Comparison of ENCODE assay signal across 12 mouse cellular contexts in the genomic region with DNA sequence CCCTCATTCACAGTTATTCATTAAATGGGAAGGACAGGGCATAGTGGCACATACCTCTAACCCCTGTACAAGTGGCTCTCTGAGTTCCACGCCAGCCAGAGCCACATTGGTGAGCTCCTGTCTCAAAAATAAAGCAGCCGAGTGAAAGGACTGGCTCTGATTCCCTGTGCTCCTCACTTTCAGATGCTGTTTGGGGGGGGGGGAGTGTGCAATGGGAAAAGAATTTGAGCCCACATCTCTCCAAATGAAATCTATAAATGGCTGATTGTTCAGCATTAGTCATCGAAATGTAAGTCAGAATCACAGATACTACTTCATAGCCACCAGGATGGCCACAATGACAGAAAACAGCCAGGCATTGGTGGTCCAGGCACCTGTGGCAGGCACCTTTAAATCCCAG. TPM values are rescaled to one million over a fixed set of nuclear protein-coding genes. Genes with fewer than 3 reads are reported as not detected.
DNase-seq lines count a peak whose midpoint lies in the region; ATAC-seq lines count a peak whose summit lies in the region.
"Had no signal": no experiment of that assay in that cellular context is flagged by ENCODE, and none has a peak within 500 bp of the region (broad histone marks: within the 10 kb centered on the region; RNA-seq: fewer than 3 reads in every experiment).

No protein-coding gene starts in this region.

- no peak overlapping the region for H3K27ac ChIP-seq in heart, embryonic 15.5 days
- H3K27ac ChIP-seq in midbrain, embryonic 10.5 days (replicated peaks) = no peak overlapping the region
- no peak overlapping the region for H3K27ac ChIP-seq in midbrain, embryonic 15.5 days
- no peak overlapping the region for H3K27ac ChIP-seq in liver, embryonic 15.5 days (replicated peaks)
- H3K27ac ChIP-seq: neural tube, embryonic 15.5 days had no signal

- H3K36me3 ChIP-seq in heart, embryonic 15.5 days = peaks cover 23% of the 10 kb centered on the region
- H3K36me3 ChIP-seq in midbrain, embryonic 10.5 days = peaks cover 62% of the 10 kb centered on the region
- no peaks in the 10 kb centered on the region for H3K36me3 ChIP-seq in midbrain, embryonic 15.5 days (replicated peaks)
- peaks cover 63% of the 10 kb centered on the region for H3K36me3 ChIP-seq in liver, embryonic 15.5 days (replicated peaks)

- no peak for ATAC-seq in heart, embryonic 15.5 days (replicated peaks; ENCODE audit: insufficient number of reproducible peaks, insufficient read depth, low FRiP score, low read depth)
- no peak for ATAC-seq in midbrain, embryonic 15.5 days (replicated peaks)
- ATAC-seq in liver, embryonic 15.5 days (ENCODE audit: insufficient read depth) = no peak
- no peak for ATAC-seq in megakaryocyte-erythroid progenitor cell, adult 5-6 weeks (replicated peaks; ENCODE audit: low FRiP score, low TSS enrichment, poor library complexity, severe bottlenecking)

- H3K27me3 ChIP-seq in heart, embryonic 15.5 days = no peaks in the 10 kb centered on the region
- H3K27me3 ChIP-seq in midbrain, embryonic 10.5 days (ENCODE audit: low read depth, poor library complexity, severe bottlenecking) = no peaks in the 10 kb centered on the region
- no peaks in the 10 kb centered on the region for H3K27me3 ChIP-seq in midbrain, embryonic 15.5 days (replicated peaks)
- H3K27me3 ChIP-seq in liver, embryonic 15.5 days = no peaks in the 10 kb centered on the region
- H3K27me3 ChIP-seq: neural tube, embryonic 15.5 days had no signal

- H3K9ac ChIP-seq in heart, embryonic 15.5 days = no peak overlapping the region
- no peak overlapping the region for H3K9ac ChIP-seq in midbrain, embryonic 15.5 days
- H3K9ac ChIP-seq in liver, embryonic 15.5 days = peak overlapping the region; percentile 25; the same call in 1 of the 2 replicates
- H3K9ac ChIP-seq: neural tube, embryonic 15.5 days had no signal

- H3K4me2 ChIP-seq in heart, embryonic 15.5 days = peak overlapping the region; percentile 73; the same call in 1 of the 2 replicates
- H3K4me2 ChIP-seq in midbrain, embryonic 15.5 days = no peak overlapping the region
- peak overlapping the region; percentile 68 for H3K4me2 ChIP-seq in liver, embryonic 15.5 days
- H3K4me2 ChIP-seq: neural tube, embryonic 15.5 days had no signal

- peaks cover 25% of the 10 kb centered on the region for H3K4me1 ChIP-seq in heart, embryonic 15.5 days (replicated peaks)
- peaks cover 39% of the 10 kb centered on the region for H3K4me1 ChIP-seq in midbrain, embryonic 10.5 days
- H3K4me1 ChIP-seq in midbrain, embryonic 15.5 days = peaks cover 5% of the 10 kb centered on the region
- peaks cover 59% of the 10 kb centered on the region for H3K4me1 ChIP-seq in liver, embryonic 15.5 days (replicated peaks)

- H3K9me3 ChIP-seq in heart, embryonic 15.5 days (replicated peaks) = no peaks in the 10 kb centered on the region
- H3K9me3 ChIP-seq in midbrain, embryonic 10.5 days (replicated peaks) = no peaks in the 10 kb centered on the region
- no peaks in the 10 kb centered on the region for H3K9me3 ChIP-seq in midbrain, embryonic 15.5 days
- no peaks in the 10 kb centered on the region for H3K9me3 ChIP-seq in liver, embryonic 15.5 days (replicated peaks)
- H3K9me3 ChIP-seq: neural tube, embryonic 15.5 days had no signal

- 68% methylated on average over 3 of the region's 3 CpGs for WGBS in heart, embryonic 15.5 days
- 97% methylated on average over 3 of the region's 3 CpGs for WGBS in midbrain, embryonic 10.5 days
- WGBS in midbrain, embryonic 15.5 days = 82% methylated on average over 3 of the region's 3 CpGs
- WGBS in liver, embryonic 15.5 days (ENCODE audit: insufficient replicate concordance) = 88% methylated on average over 3 of the region's 3 CpGs

- DNase-seq in heart, postnatal 14 days = no peak
- no peak for DNase-seq in midbrain, embryonic 10.5 days (ENCODE audit: low spot score)
- peak; percentile 58 for DNase-seq in NIH3T3 (ENCODE audit: low read depth)
- DNase-seq: adrenal gland, adult 8-10 months; cerebellum, adult 8-10 months; retina, postnatal 1 day; thymus, postnatal 36 days had no signal

- H3K4me3 ChIP-seq in heart, embryonic 15.5 days = no peak overlapping the region
- peak overlapping the region; percentile 20; the same call in 1 of the 2 replicates for H3K4me3 ChIP-seq in midbrain, embryonic 10.5 days
- H3K4me3 ChIP-seq in midbrain, embryonic 15.5 days = no peak overlapping the region
- H3K4me3 ChIP-seq in liver, embryonic 15.5 days (replicated peaks) = peak overlapping the region; percentile 83
- H3K4me3 ChIP-seq: neural tube, embryonic 15.5 days had no signal

- intact Hi-C loops in heart, postnatal 14 days (cut with DNase I) = no loop called here

RNA-seq across cellular contexts. Expression of a gene that starts 2.8 kb away (rescaled TPM):
- 125 and 145 TPM in 2 replicates for polyA plus RNA-seq in heart, embryonic 15.5 days (2015; fragmentation: Nextera tagmentation; extraction: Ambion mirVana)
- 10 to 100 TPM; 12.4 to 19.8 TPM for total RNA-seq in heart, postnatal 14 days (2021)
- 253 and 279 TPM in 2 replicates for polyA plus RNA-seq in midbrain, embryonic 10.5 days (2016; fragmentation: Nextera tagmentation; extraction: Ambion mirVana)
- 33.8 and 39.8 TPM in 2 replicates for polyA plus RNA-seq in midbrain, embryonic 15.5 days (2015; fragmentation: Nextera tagmentation; extraction: Ambion mirVana)
- 126 and 128 TPM in 2 replicates for polyA plus RNA-seq in liver, embryonic 15.5 days (2015; fragmentation: Nextera tagmentation; extraction: Ambion mirVana)
- total RNA-seq in megakaryocyte-erythroid progenitor cell, adult 5-6 weeks (2014; fragmentation: Nextera tagmentation) = 75.1 and 96.7 TPM in 2 replicates
- total RNA-seq in megakaryocyte-erythroid progenitor cell, adult 5-6 weeks (2017) = 135 and 138 TPM in 2 replicates

RNA-seq across cellular contexts. Expression of a gene that starts 27.2 kb away (rescaled TPM):
- 7.9 and 9.0 TPM in 2 replicates for polyA plus RNA-seq in heart, embryonic 15.5 days (2015; fragmentation: Nextera tagmentation; extraction: Ambion mirVana)
- 1 to 10 TPM; 6.8 to 7.6 TPM for total RNA-seq in heart, postnatal 14 days (2021)
- polyA plus RNA-seq in midbrain, embryonic 10.5 days (2016; fragmentation: Nextera tagmentation; extraction: Ambion mirVana) = 12.6 and 13.4 TPM in 2 replicates
- polyA plus RNA-seq in midbrain, embryonic 15.5 days (2015; fragmentation: Nextera tagmentation; extraction: Ambion mirVana) = 10.5 and 13.9 TPM in 2 replicates
- polyA plus RNA-seq in liver, embryonic 15.5 days (2015; fragmentation: Nextera tagmentation; extraction: Ambion mirVana) = 2.8 and 3.1 TPM in 2 replicates
- 22.7 and 26.3 TPM in 2 replicates for total RNA-seq in megakaryocyte-erythroid progenitor cell, adult 5-6 weeks (2014; fragmentation: Nextera tagmentation)
- 20.4 and 25.0 TPM in 2 replicates for total RNA-seq in megakaryocyte-erythroid progenitor cell, adult 5-6 weeks (2017)

RNA-seq across cellular contexts. Expression of a gene that starts 27.6 kb away (rescaled TPM):
- 8.1 and 12.1 TPM in 2 replicates for polyA plus RNA-seq in heart, embryonic 15.5 days (2015; fragmentation: Nextera tagmentation; extraction: Ambion mirVana)
- 1 to 10 TPM; 7.0 to 7.4 TPM for total RNA-seq in heart, postnatal 14 days (2021)
- polyA plus RNA-seq in midbrain, embryonic 10.5 days (2016; fragmentation: Nextera tagmentation; extraction: Ambion mirVana) = 16.6 and 19.9 TPM in 2 replicates
- polyA plus RNA-seq in midbrain, embryonic 15.5 days (2015; fragmentation: Nextera tagmentation; extraction: Ambion mirVana) = 26.8 and 32.6 TPM in 2 replicates
- 4.4 and 5.6 TPM in 2 replicates for polyA plus RNA-seq in liver, embryonic 15.5 days (2015; fragmentation: Nextera tagmentation; extraction: Ambion mirVana)
- 33.6 and 37.9 TPM in 2 replicates for total RNA-seq in megakaryocyte-erythroid progenitor cell, adult 5-6 weeks (2014; fragmentation: Nextera tagmentation)
- total RNA-seq in megakaryocyte-erythroid progenitor cell, adult 5-6 weeks (2017) = 43.4 and 54.7 TPM in 2 replicates

RNA-seq across cellular contexts. Expression of a gene that starts 36.0 kb away (rescaled TPM):
- 36.3 and 39.5 TPM in 2 replicates for polyA plus RNA-seq in heart, embryonic 15.5 days (2015; fragmentation: Nextera tagmentation; extraction: Ambion mirVana)
- total RNA-seq in heart, postnatal 14 days (2021) = 10 to 100 TPM; 25.2 to 25.6 TPM
- polyA plus RNA-seq in midbrain, embryonic 10.5 days (2016; fragmentation: Nextera tagmentation; extraction: Ambion mirVana) = 44.8 and 48.9 TPM in 2 replicates
- 72.9 and 74.5 TPM in 2 replicates for polyA plus RNA-seq in midbrain, embryonic 15.5 days (2015; fragmentation: Nextera tagmentation; extraction: Ambion mirVana)
- polyA plus RNA-seq in liver, embryonic 15.5 days (2015; fragmentation: Nextera tagmentation; extraction: Ambion mirVana) = 25.4 and 28.3 TPM in 2 replicates
- 24.4 and 37.7 TPM in 2 replicates for total RNA-seq in megakaryocyte-erythroid progenitor cell, adult 5-6 weeks (2014; fragmentation: Nextera tagmentation)
- 18.8 and 25.7 TPM in 2 replicates for total RNA-seq in megakaryocyte-erythroid progenitor cell, adult 5-6 weeks (2017)

RNA-seq across cellular contexts. Expression of a gene that starts 43.8 kb away (rescaled TPM):
- polyA plus RNA-seq in heart, embryonic 15.5 days (2015; fragmentation: Nextera tagmentation; extraction: Ambion mirVana) = 16.6 and 21.5 TPM in 2 replicates
- total RNA-seq in heart, postnatal 14 days (2021) = 10 to 100 TPM; 17.9 to 19.2 TPM
- polyA plus RNA-seq in midbrain, embryonic 10.5 days (2016; fragmentation: Nextera tagmentation; extraction: Ambion mirVana) = 42.3 and 46.7 TPM in 2 replicates
- polyA plus RNA-seq in midbrain, embryonic 15.5 days (2015; fragmentation: Nextera tagmentation; extraction: Ambion mirVana) = 60.2 and 62.0 TPM in 2 replicates
- polyA plus RNA-seq in liver, embryonic 15.5 days (2015; fragmentation: Nextera tagmentation; extraction: Ambion mirVana) = 8.9 and 9.4 TPM in 2 replicates
- total RNA-seq in megakaryocyte-erythroid progenitor cell, adult 5-6 weeks (2014; fragmentation: Nextera tagmentation) = 11.2 and 24.2 TPM in 2 replicates
- 20.1 and 23.2 TPM in 2 replicates for total RNA-seq in megakaryocyte-erythroid progenitor cell, adult 5-6 weeks (2017)

Comparison
In these comparisons a context has a peak if more than half of its experiments do, and no peak if none do; other contexts are left out.
1. H3K4me3 ChIP-seq: peak in midbrain, embryonic 10.5 days (single experiment) and liver, embryonic 15.5 days (single experiment); none in heart, embryonic 15.5 days (single experiment) and midbrain, embryonic 15.5 days (single experiment).